Mouse (Mus musculus): ENCODE data around the gene Gm10226. TPM values are rescaled to one million over a fixed set of nuclear protein-coding genes. Genes with fewer than 3 reads are reported as not detected.
"Not testable (repeated sequence)": the region's sequence is repeated elsewhere in the genome, so short reads cannot be mapped to it uniquely, and the experiment has no call there.

Gm10226 gene
- 1 to 10 TPM; 1.5 to 2.0 TPM for total RNA-seq (2021)

DNA sequence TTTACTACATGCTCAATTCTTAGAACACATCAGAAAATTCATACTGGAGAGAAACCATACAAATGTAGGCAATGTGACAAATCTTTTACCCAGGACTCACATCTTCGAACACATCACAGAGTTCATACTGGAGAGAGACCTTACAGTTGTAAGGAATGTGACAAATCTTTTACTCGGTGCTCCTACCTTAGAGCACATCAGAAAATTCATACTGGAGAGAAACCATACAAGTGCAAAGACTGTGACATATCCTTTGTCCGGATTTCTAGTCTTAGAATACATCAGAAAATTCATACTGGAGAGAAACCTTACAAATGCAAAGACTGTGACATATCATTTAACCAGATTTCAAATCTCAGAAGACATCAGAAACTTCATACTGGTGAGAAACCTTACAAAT, at the start of gene Gm10226:
Gene Gm10226 (plus strand): TSS at position 301 of the 400 bp plus-strand sequence.
- DNase-seq (ENCODE audit: low spot score): no peak
- intact Hi-C loops (cut with DNase I): no loop called here

DNA sequence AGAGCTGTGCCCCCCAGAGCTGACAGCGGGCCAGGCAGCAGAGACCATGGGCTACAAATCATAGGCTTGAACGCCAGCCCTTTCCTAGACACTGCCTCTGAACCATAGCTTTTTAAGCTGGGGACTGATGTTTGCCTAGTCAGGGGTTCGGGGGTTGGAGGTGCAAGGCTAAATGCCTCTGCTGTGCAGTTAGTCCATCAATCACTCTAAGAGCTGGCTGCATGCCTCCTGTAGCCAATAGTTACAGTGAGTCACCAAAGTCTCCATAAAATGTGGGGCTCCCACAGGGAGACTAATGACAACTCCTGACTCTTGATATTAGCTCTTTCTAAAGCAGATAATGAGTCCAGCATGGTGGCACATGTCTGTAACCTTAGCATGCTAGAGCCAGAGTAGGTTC, 42.9 kb upstream of the Gm10226 start:
- no peak for DNase-seq (ENCODE audit: low spot score)
- intact Hi-C loops (cut with DNase I): loop anchor here (1.0 kb wide), 1 partner anchor 29 kb away; no protein-coding TSS in a partner anchor

DNA sequence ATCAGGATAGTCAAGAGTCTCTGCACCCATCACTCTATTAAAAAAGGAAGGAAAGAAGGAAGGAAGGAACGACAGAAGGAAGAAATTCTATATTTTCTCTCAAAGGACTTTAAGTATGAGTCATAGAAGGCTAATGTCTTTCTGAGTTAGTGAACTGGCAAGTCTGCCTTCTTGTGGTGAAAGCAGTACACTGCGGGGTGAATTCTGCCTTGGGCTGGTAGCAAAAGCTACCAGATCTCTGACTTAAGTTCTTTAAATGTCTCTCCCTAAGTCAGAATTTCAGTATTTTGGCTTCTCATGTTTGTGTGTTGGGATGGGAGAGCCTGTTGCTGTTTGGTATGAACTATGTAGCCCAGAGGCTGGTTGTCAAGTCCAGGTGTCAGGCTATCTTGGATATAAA, 41.7 kb upstream of the Gm10226 start:
- DNase-seq (ENCODE audit: low spot score): no peak
- intact Hi-C loops (cut with DNase I): no loop called here

DNA sequence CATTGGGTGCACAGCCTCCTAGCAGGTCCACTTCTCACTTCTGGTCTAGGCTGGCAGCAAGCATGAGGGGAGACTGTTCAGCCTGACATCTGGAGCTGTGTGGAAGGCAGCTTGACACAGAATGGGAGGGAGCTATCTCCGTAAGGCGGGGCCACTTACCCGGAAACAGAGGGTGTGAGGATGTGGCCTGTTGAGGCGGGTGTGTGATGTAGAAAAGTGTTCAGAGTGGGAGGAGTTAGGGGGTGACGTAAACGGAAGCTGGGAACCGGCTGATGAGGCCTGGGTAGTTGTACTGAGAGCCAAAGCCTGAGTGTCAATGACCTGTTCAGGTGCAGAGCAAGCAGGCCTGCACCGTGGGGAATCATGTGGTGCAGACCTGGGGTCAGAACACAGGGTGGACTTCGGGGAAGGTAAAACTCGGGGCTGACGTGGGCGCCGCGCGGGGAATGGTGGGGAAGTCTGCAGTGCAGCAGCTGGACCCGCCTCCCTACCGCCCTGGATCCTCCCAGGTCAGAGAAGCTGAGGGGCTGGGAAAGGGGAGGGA, 41.2 kb upstream of the Gm10226 start, which contains the start of gene Zfp983:
Gene Zfp983 (plus strand): TSS at position 261 of the 544 bp plus-strand sequence.
- DNase-seq (ENCODE audit: low spot score): peak; percentile 74
- intact Hi-C loops (cut with DNase I): not testable (repeated sequence)

DNA sequence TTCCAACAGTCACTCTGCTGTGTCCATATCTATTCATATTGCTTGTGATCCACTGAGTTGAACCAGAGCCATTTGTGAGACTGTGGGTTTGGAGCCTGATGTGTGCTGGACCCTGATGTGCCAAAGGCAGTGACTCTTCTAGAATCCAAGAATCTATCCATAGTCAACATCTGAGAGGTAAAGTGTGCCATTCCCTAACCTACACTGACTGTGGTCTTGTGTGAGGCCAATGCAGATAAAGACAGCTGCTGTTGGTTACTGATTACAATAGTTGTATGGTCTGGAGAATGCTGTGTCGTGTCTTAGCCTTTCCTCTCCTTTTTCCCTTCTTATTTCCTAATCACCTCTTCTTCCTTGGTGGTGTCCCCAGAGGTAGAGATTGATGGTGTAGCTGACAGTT, 12.8 kb upstream of the Gm10226 start:
- intact Hi-C loops (cut with DNase I): loop anchor here (2.0 kb wide), 1 partner anchor 28 kb away; the partner anchor contains the start of gene Zfp760
- not testable (repeated sequence) for DNase-seq (ENCODE audit: low spot score)

DNA sequence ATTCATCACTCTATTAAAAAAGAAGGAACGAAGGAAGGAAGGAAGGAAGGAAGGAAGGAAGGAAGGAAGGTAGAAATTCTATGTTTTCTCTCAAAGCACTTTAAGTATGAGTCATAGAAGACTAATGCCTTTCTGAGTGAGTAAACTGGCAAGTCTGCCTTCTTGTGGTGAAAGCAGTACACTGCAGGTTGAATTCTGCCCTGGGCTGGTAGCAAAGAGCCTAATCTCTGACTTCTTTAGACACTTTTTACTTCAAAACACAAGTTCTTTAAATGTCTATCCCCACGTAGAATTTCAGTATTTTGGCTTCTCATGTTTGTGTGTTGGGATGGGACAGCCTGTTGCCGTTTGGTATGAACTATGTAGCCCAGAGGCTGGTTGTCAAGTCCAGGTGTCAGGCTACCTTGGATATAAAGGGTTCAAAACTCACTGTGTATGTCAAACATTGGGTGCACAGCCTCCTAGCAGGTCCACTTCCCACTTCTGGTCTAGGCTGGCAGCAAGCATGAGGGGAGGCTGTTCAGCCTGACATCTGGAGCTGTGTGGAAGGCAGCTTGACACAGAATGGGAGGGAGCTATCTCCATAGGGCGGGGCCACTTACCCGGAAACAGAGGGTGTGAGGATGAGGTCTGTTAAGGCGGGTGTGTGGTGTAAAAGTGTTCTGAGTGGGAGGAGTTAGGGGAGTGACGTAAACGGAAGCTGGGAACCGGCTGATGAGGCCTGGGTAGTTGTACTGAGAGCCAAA, 12.2 kb upstream of the Gm10226 start:
- DNase-seq (ENCODE audit: low spot score): peak; percentile 81
- intact Hi-C loops (cut with DNase I): loop anchor here (2.0 kb wide), 1 partner anchor 27 kb away; the partner anchor contains the start of gene Zfp760

DNA sequence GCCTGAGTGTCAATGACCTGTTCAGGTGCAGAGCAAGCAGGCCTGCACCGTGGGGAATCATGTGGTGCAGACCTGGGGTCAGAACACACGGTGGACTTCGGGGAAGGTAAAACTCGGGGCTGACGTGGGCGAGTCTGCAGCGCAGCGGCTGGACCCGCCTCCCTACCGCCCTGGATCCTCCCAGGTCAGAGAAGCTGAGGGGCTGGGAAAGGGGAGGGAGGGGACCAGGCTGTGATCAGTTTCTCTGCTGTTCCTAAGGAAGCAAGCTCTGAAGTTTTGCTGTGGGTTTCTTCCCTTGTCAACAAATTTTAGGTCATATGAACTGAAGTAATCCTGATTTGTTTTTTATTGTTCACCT, 11.7 kb upstream of the Gm10226 start:
- DNase-seq (ENCODE audit: low spot score); intact Hi-C loops (cut with DNase I): not testable (repeated sequence)

DNA sequence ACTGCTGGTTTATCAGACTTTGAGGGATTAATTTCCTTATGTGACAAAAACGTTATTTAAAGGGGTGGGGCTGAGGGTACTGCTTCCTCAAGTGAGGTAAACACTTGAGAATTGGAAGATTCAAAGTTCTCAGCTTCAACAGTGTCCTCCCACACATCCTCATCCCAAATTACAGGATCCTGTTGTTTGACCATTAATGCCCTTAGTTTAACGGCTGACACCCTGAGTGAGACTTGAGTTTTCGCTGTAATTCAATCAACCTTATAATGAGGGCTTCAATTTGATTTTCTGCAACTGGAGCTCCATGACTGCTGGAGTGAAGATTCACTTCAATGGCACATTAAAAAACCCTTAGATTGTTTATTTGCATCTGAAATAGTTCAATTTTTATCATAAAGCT, 1.7 kb downstream of the Gm10226 start:
- no peak for DNase-seq (ENCODE audit: low spot score)
- intact Hi-C loops (cut with DNase I): no loop called here

DNA sequence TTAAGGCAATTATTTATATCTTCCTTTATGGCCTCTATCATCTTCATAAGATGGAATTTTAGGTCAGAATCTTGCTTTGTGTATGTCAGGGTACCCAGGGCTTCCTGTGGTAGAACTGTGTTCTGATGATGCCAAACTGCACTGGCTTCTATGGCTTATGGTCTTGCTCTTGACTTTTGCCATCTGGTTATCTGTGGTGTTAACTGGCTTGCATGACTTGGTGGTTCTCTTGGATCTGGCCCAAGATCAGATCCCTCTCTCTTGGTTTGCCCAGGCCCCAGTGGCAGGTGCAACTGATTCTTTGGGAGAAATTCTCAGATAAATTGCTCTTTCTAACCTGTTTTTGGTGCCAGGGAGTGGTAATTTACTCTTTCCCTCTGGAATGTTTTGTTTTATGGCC, 4.4 kb downstream of the Gm10226 start:
- intact Hi-C loops (cut with DNase I): no loop called here
- no peak for DNase-seq (ENCODE audit: low spot score)

DNA sequence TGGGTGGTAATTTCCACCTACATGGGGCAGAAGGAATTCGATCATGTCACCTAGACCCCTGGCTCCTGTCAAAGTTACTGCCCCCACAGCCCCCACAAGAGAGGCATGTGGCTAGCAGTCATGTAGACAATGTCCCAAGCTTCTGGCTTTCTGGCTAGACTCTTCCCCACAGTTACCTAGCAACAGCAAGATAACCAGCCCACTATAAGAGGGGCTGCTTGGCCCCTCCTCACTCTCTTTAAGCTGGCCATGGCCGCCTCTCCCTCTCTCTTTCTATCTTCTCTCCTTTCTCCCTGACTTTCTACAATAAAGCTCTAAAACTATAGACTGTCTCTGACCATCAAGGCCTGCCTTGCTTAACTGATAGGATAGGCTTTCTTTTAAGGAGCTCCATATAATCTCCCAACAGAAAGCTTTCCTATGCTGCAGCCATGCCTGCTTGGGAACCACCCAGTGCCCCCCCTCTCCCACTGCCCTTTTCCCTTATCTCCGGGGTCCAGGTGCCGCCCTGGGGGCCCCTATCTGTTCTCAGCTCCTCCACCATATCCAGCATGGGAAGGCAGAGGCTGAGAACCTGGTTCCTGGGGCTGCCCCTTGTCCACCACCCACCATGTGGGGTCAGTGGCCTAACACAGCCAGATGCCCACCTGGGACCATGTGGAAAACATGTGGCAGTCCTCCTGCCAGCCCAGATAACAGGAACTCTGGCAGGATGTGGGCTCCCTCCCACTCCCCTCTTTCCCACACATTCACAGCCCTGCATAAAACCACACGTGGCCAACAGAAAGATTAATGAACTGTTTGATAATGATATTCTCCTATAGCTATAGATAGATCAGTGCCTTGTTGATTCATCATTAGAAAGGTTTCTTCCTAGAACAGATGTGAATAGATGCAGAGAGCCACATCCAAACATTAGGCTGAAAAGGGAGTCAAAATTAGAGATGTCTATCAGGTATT, 10.9 kb downstream of the Gm10226 start:
- DNase-seq (ENCODE audit: low spot score): no peak
- intact Hi-C loops (cut with DNase I): no loop called here

DNA sequence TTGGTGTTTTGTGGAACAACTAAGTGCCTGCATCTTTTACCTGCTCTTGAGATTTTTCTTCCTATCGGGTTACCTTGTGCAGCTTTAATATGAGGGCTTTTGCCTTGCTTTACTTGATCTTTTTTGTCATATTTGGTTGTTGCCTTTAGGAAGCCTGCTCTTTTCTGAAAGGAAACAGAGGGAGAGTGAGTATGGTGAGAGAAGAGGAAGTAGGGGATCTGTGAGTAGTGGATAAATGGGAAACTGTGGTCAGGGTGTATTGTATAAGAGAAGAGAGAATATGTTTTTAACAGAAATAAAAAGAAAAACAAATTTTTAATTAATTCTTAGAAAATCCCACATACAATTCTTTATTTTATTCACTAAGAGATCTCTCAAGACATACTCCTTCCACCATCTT, 11.8 kb downstream of the Gm10226 start:
- intact Hi-C loops (cut with DNase I): no loop called here

DNA sequence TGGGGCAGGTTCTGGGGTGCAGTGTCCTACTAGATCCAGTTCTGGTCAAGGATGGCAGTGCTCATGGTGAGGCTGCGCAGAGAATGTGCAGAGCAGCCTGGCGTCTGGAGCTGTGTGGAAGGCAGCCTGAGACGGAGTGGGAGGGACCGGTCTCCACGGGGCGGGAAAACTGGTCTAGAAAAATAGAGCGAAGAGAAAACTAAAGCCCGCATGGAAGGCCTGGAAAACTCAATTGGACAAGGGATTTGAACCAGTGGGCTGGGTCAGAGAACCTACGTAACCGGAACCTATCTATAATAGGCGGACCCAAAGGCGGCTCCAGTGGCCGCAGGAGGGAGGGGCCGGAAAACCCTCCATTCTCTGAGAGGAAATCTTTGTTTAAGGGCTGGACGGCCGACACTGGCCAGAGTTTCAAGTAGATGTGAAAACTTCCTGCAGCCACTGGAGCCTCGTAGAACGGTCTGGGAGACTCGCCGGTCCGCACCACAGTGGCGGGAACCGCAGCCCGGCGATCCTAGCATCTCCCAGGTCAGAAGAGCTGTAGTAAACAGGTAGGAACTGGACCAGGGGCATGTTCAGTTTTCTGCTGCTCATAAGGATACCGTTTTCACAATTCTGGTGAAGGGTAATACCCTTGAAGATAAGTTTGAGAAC, 15.8 kb downstream of the Gm10226 start, which contains the start of gene Zfp760:
Gene Zfp760 (plus strand): TSS at position 399 of the 654 bp plus-strand sequence.
- intact Hi-C loops (cut with DNase I): loop anchor here (2.0 kb wide), 1 partner anchor 29 kb away; no protein-coding TSS in a partner anchor

More for the DNA sequence above, 11.8 kb downstream of the Gm10226 start:
- DNase-seq (ENCODE audit: low spot score): no peak

DNA sequence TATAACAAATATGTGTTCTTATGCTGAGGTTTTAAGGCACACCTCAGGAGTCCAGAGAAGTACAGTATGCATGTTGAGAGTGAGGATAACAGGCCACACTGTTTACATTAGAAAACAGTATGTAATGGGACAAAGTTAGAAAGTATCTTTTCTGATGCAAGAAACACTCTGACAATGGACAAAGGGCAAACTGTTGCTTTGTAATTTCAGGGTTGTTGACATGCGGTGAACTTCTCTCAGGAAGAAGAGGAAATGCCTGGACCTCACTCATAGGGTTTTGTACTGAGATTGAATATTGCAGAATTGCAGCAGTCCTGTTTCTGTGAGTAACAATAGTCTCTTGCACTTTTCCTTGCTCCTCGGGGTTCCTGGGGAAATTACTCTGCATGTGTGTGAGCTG, 16.7 kb downstream of the Gm10226 start:
- DNase-seq (ENCODE audit: low spot score): no peak
- intact Hi-C loops (cut with DNase I): no loop called here

More for the DNA sequence above, 15.8 kb downstream of the Gm10226 start, which contains the start of gene Zfp760:
- DNase-seq (ENCODE audit: low spot score): peak; percentile 82

DNA sequence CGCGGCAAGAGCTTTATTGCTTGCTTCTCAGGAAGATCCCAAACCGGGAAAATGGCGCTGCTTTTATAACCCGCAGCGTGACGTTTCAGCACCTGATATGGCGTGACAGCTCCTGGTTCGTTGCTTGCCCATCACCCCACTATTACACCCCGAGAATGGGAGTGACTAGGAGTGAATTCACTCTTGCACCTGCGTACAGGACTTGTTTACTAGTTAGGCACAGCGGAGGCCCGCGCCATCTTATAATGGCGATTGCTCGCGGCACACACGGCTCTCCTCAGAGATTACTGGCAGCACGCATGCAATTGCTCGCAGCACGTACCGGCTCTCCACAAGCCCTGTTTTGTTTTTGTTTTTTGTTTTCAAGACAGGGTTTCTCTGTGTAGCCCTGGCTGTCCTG, 38.8 kb downstream of the Gm10226 start, which contains the start of gene Zfp229:
Gene Zfp229 (plus strand): TSS at position 301 of the 400 bp plus-strand sequence.
- intact Hi-C loops (cut with DNase I): loop anchor here (5.0 kb wide), 1 partner anchor 117 kb away; the partner anchor contains the start of gene Zfp820
- DNase-seq (ENCODE audit: low spot score): not testable (repeated sequence)

DNA sequence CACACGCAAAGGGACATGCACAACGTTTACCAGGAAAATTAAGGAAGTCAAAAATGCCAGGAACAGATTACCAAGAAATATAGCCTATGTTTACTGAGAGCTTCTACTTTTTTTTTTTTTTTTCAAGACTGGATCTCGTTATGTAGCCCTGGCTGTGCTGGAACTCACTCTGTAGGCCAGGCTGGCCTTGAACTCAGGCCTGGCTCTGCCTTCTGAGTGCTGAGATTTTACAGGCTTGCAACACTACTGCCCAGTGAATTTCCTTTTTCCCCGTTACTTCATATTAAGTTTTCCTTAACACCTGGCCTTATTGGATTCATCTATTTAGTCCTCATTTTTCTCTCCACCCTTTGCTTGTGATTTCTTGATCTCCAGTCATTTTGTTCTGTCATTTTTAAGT, 41.4 kb downstream of the Gm10226 start:
- intact Hi-C loops (cut with DNase I): loop anchor here (5.0 kb wide), 1 partner anchor 114 kb away; the partner anchor contains the start of gene Zfp820
- no peak for DNase-seq (ENCODE audit: low spot score)

DNA sequence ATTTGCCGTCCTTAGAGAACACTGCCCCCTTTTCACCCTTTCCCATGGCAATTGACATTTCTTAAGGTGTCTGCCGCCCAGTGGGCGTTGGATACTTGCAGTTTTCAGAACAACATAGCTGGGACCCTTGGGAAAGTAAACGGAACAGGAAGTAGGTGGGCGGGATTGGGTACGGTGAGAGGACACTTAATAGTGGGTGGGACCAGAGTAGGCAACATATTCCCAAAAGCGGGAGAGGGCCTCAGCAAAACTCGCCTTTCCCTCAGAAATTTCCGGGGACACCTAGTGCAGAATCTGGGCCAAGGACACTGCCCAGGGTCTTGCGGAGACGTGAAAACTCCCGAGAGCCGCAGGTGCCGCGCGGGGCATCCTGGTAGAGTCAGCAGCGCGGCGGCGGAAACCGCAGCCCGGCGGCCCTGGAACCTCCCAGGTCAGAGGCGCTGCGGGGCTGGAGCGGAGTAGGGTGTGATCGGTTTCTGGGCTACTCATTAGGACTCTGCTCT, 41.9 kb downstream of the Gm10226 start:
- peak; percentile 66 for DNase-seq (ENCODE audit: low spot score)
- intact Hi-C loops (cut with DNase I): loop anchor here (5.0 kb wide), 1 partner anchor 114 kb away; the partner anchor contains the start of gene Zfp820
